Mouse (Mus musculus) spleen, embryonic (tissue): ENCODE data around the gene Rhog.

Experiments used
- CTCF ChIA-PET: fragments of 350-600 bp; sonication (Branson Sonifier 250); formaldehyde crosslinking; loops from one replicate; lab custom pipeline; 2022; lab: Charles Lee

Gene Rhog

GRCm38 (mm10) chr7:102255954-102256353, at the start of gene Rhog:
Rhog (minus strand) TSS chr7:102256054.
- CTCF ChIA-PET, result no interaction called here

DNA sequence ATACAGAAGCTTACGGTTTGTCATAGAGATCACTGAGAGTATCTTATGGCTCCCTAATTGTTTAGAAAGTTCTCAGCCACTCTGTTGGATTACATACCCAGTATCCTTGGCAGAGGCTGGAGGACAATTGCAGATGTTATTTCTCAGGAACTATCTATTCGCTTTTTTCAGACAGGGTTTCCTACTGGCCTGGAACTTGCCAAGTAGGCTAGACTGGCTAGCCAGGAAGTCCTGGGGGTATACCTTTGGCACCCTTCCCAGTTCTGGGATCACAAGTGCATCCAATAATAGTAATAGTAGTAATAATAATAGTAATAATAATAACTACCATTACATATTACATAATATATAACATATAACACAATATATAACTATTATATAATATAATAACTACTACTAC, 49.7 kb upstream of the Rhog start:
- CTCF ChIA-PET, result interaction anchor here (0.6 kb wide), 1 partner anchor 99 kb away, joined by 3 read pairs; no protein-coding TSS in a partner anchor

DNA sequence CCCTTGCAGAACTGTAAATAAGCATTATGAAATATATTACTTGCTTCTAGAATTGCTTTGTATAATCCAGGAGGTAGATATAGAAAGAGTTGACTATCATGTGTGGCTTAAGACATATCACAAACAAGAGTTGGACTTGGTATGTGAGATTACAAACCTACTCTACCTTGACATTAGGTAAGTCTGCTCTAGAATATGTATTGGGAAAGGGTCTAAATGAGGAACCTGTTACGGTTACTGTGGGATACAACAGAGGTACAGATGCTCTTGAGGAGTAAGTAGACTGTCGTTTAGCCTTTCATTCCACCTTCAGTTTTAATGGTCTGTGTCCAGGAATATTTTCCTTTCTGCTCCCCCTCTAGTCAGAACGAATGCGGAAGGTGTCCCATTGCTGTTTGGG, 46.6 kb upstream of the Rhog start:
- CTCF ChIA-PET, result no interaction called here

DNA sequence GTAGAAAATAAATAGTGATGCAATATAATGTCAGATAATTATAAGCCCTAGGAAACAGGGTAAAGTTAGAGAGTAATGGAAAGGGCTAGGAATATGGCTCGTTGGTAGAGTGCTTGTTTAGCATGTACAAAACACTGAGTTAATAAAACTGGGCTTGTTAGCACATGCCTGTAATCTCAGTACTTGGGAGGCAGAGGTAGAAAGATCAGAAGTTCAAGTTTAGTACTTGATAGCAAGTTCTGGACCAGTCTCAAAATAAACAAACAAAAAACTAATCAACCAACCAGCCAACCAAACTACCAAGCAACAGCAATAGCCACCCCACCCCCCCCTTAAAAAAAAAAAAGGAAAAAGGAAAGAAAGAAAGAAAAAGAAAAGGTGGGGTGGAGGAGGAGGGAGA, 44.9 kb upstream of the Rhog start:
- CTCF ChIA-PET, result no interaction called here

DNA sequence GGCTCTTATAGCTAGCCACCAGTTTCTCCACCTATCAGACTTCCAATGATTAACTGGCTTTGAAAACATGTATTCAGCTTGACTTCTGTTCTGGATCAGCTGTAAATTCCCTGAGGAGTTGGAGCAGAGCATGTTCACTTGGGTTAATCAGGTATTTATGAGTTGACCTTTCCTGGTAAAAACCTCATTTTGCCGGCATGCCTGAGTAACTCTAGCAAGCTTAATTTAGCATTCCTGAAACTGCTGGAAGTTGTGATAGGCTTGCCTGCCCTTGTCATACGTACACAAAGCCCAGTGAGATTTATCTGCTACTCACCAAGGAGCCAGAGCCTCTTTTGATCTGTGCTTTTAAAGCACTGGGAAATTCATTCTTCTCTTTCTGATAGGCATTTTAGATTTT, 37.4 kb upstream of the Rhog start:
- CTCF ChIA-PET, result interaction anchor here (0.6 kb wide), 1 partner anchor 199 kb away, joined by 5 read pairs; no protein-coding TSS in a partner anchor

- CTCF ChIA-PET, result no interaction called here
Measured at GRCm38 (mm10) chr7:102292228-102292627, 36.4 kb upstream of the Rhog start.

DNA sequence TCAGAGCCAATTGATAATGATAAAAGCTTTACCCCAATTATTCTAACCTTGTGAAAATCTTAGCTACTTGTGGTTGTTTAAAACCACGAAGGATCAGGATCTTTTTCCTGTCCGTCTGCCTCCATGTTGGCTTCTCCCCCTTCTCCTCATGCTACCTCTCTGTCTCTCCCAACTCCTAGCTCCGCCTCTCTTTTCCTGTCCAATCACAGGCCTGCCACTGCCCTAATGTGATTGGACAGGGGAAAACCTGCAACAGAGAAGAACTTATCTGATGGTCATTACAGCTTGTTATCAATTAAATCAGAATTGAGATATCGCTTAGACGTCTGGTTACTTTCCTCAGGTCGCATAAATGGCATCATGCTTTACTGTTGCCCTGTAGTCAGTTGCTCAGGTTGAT, 33.6 kb upstream of the Rhog start:
- CTCF ChIA-PET, result no interaction called here

GRCm38 (mm10) chr7:102282261-102282660, 26.4 kb upstream of the Rhog start:
- CTCF ChIA-PET, result no interaction called here

- CTCF ChIA-PET, result no interaction called here
Measured at GRCm38 (mm10) chr7:102281403-102281802, 25.5 kb upstream of the Rhog start.

- CTCF ChIA-PET, result interaction anchor here (0.6 kb wide), 1 partner anchor 115 kb away, joined by 3 read pairs; no protein-coding TSS in a partner anchor
Measured at GRCm38 (mm10) chr7:102272422-102272948, 16.6 kb upstream of the Rhog start.

DNA sequence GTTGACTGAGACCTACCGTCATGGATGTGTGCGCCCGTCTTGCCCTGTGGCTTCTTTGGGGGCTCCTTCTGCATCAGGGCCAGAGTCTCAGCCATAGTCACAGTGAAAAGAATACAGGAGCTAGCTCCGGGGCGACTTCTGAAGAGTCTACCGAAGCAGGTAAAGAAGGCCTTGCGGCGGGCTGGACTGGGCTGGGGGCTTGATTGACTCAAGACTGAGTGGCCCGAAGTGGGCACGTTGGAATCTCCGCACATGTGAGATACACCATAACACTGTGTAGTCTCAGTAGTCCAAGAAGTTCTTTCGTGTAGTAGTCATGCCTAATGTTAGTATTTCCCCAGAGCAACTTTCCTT, 12.5 kb upstream of the Rhog start:
- CTCF ChIA-PET, result interaction anchor here (0.7 kb wide), 1 partner anchor 23 kb away, joined by 3 read pairs; no protein-coding TSS in a partner anchor

DNA sequence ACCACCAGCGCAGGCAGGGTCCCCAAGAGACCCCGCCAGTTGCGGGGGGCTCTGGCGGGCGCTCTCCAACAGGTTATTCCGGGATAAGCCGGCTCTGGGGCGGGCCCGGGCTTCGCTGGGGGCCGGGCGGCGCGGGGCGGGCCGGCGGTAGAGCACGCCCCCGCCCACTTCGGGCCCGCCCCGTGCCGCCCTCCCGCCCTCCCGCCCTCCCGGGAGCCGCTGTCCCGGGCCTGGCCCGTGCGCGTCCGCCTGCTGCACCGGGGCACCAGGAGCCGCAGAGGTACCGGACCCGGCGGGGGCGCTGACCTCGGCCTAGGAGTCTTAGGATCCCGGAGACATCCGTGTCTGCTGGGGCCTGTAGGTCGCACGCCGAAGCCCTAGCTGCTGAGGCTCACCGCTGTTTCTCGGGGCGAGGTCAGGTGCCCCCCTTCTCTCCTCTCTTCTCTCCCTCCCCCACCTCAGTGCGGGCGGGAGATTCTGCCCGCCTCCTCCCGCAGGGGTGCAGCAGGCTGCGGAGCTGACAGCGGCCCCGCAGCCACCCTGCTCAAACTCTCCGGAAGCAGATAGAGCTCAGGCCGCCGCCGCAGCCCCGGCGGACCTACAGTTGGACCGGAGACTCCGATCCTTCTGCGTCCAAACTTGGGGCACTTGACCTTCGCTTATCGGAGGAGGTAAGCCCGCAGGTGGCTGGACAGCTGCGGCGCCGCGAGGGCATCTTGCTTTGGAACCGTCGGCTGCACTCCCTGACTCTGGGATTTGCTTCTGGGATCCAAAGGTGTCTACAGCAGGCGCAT, 11.9 kb upstream of the Rhog start, which contains the start of gene Stim1:
TSS of gene Stim1 (plus strand) at position 206 of the 794 bp plus-strand sequence.
- CTCF ChIA-PET, result interaction anchor here (0.7 to 1.3 kb wide), 2 partner anchors 18 to 23 kb away, joined by 3 read pairs; no protein-coding TSS in a partner anchor

DNA sequence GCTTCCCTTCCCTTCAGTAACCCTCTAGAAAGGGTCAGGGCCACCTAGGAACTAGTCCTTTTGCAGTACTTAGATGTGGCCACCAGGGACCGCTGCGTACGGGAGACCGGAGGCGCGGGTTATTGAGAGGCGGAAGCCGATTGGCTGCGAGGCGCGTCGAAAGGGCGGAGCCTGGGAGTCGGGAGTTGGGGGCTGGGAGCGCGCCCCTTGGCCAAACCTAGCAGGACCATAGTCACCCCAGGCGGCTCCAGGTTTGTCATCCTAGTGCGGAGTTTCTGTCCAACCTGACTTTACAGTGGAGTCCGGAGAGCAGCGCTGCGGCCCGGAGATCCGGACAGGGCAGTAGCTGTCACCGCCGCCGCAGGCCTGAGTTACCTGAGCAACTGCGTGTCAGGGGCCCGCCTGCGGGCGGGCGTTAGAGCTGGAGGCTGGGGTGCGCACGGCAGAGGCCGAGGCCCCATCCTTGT, 11.3 kb upstream of the Rhog start:
- CTCF ChIA-PET, result interaction anchor here (0.8 to 1.3 kb wide), 3 partner anchors 17 to 135 kb away, joined by 3 read pairs; no protein-coding TSS in a partner anchor

GRCm38 (mm10) chr7:102266401-102267042, 10.7 kb upstream of the Rhog start:
- CTCF ChIA-PET, result interaction anchor here (0.8 to 1.3 kb wide), 4 partner anchors 17 to 157 kb away, joined by 3 read pairs; no protein-coding TSS in a partner anchor

GRCm38 (mm10) chr7:102266021-102266400, 10.2 kb upstream of the Rhog start:
- CTCF ChIA-PET, result interaction anchor here (1.1 to 1.2 kb wide), 2 partner anchors 32 to 158 kb away, joined by 3 read pairs; no protein-coding TSS in a partner anchor

GRCm38 (mm10) chr7:102263020-102263419, 7.2 kb upstream of the Rhog start:
- CTCF ChIA-PET, result no interaction called here

DNA sequence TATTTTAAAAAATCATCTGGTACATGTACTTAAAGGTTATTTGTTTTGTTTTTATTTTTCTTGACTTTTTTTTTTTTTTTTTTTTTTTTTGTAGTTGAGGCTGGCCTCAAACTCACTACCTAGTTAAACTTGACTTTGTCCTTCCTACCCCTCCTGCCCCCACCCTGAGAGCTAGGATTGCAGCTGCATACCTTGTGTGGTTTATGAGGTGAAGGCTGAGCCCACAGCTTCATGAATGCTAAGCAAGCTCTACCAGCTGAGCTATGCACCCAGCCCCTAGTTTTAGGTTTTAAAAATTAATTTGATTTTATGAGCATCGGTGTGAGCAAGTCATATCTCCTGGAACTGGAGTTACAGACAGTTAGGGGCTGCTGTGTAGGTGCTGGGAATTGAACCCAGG, 4.7 kb upstream of the Rhog start:
- CTCF ChIA-PET, result no interaction called here

GRCm38 (mm10) chr7:102259716-102260479, 4.0 kb upstream of the Rhog start:
- CTCF ChIA-PET, result no interaction called here

DNA sequence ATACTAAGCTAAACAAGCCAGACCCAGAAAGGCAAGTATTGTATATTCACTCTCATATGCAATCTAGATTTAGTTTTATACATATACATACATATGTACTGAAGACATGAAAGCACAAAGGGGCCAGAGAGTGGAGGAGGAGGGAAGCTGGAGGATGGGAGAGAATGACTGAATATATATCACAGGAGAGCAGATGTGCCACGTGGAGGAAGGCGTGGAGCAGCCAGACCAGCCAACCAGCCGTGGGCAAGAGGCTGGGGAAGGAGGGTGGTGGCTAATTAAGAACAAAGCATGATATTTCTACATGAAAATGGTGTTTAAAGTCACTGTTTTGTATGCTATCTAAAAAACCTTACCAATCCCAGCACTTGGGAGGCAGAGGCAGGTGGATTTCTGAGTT, 2.9 kb upstream of the Rhog start:
- CTCF ChIA-PET, result interaction anchor here (0.6 to 0.9 kb wide), 2 partner anchors 159 to 212 kb away, joined by 3 to 6 read pairs; no protein-coding TSS in a partner anchor

DNA sequence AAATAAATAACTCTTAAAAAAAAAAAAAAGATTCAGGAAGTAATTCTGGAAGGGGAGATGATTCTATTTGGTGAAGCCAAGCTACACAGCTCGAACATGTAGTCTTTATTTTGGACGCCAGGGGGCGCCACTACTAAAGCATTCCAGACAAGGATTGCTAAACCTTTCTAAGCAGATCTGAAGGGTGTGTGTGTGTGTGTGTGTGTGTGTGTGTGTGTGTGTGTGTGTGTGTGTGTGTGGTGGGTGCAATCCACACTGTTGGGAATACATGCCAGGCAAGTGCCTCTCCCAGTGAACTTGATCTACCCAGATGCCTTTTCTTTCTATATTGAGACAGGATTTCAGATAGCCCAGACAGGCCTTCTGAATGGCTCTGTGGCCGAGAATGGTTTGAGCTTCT, 2.3 kb upstream of the Rhog start:
- CTCF ChIA-PET, result interaction anchor here (0.6 to 0.9 kb wide), 3 partner anchors 18 to 213 kb away, joined by 3 to 6 read pairs (median 6); no protein-coding TSS in a partner anchor

- CTCF ChIA-PET, result no interaction called here
Measured at GRCm38 (mm10) chr7:102256636-102257035, 782 bp upstream of the Rhog start.
